Mouse (Mus musculus) cerebellum, adult 11 months (tissue): ENCODE results near the gene Cpeb4.

Source experiments
- DNase-seq: peaks from one replicate; pipeline ENCODE4 v3.0.0; 2022

The Cpeb4 gene

DNA sequence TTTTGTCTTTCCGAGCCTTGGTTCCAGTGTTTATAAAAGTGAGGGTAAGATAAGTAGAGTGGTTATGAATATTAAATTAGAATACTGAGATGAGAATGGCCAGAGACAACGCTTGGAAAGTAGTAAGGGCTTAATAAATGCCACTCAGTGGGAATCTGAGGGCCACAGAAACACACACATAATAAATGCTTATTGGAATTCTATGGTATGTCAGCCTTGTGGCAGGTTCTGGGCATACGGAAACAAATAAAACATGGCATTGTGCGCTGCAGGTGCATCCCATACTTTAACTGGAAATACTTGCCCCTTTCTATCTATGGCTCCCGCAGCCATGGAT is 24.6 kb upstream of the Cpeb4 start:
- DNase-seq = no peak

DNA sequence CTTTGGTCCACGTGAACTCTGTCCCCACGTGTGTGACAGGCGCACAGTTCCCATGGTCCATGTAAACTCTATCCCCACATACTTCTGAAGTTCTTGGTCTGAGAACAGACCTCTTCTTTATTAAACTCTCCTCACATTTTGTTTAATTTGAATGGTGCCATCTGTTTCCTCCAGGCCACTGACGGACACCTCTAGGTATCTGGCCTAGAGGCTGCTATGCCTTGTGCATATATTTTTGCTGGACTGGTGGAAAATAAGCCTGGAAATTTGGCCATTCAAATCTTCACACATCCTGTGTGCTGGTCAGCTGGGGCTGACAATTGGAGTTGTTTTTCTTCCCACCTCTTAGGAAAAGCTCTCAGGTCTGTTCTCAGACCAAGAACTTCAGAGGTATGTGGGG is 23.3 kb upstream of the Cpeb4 start:
- DNase-seq = no peak

DNA sequence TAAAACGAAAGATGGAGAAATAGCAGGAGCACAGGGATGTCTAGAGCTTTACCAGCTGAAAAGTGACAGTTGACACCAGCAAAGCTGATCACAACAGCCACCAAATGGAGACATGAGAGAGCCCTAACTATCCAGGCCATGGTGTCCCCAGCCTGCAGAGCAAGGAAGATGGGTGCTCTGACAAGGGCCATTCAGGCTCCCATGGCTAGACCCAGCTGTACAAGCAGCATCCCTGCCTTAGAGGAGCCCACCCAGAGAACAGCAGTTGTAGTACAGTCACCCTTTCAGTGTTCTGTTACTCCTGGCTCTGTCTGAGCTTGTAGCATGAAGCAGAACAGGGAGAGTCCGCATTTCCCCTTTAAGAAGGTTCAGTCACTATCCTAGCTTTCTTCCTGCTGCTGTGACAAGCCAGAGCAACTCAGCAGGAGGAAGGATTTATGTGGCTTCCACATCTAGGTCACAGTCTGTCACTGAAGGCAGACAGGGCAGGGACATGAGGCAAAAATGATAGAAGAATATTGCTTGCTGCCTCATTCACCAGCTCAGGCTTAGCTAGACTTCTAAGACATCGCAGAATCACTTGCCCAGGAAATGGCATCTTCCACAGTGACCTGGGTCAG is 21.7 kb upstream of the Cpeb4 start:
- peak; percentile 56 for DNase-seq

DNA sequence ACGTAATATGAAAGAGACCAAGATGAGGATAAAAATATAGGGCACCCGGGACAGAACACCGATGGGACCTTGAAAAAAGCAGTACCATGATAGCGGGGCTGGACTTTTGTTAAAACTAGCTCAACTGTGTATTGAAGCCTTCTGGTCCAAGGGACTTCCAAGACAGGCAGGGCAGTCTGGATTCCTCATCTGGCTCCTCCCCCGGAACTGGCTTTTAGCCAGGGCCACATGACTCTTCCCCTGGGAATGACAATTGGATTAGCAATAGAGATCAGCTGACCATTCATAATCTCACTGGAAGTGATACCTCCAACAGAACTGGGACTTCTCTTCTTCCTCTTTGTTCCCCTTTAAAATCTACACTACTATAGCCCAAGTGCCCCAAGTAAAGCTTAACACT is 21.0 kb upstream of the Cpeb4 start:
- DNase-seq = peak; percentile 51

DNA sequence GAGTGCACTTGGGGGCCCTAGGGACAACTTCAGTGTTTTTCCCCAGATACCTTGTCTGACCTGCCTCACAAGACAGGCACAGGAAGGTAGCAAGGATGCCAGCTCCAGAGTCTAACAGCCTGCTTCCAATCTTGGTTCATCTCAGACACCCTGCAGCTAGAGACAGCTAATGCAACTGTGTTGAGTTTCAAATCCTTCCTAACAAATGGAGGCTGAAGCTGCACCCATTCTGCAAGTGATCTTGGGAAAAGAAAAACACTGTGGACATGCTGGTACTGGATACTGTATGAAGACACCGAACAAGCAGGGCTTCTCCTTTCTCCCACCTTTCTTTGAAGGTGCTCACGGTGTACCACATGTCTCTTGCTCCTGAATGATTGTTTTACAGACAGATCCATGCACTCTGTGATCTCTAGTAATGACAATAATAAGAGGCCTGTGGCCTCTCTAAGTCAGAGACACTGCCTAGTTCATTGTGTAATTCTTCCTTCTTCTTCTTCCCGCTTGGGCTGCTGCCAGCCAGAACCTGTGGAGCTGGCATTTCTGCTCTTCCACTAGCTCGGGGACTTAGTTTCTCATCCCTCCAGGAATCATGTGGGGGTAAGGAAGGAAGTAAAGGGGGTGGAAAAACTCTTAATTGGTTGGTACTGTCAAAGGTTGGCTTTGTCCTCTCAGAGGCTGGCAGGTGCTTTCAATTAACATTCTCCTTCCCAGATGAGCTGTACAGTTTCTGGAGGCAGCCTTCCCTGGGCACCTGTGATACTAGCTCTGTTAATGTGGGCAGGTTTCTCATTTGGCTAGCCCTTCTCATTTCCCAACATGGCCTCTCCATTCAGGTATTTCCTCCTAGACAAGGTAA is 20.1 kb upstream of the Cpeb4 start:
- no peak for DNase-seq

DNA sequence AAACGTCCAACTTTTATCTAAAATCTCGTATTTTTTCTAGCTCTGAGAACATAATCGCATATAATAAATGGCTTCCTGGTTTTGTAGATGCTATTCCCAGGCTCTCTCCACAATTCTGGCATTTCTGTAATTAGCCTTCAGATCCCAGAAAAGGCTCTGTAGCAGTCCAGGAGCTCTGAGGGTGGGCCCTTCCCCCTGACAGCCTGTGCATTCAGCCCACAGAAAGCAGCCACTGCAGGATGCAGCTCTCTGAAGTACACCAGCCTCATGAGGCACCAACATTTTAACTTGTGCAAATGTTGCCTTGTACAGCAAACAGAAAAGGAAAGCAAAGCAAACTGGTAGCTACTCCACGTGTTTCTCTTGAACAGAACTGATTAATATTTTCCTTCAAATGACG is 17.1 kb upstream of the Cpeb4 start:
- DNase-seq = peak; percentile 0

DNA sequence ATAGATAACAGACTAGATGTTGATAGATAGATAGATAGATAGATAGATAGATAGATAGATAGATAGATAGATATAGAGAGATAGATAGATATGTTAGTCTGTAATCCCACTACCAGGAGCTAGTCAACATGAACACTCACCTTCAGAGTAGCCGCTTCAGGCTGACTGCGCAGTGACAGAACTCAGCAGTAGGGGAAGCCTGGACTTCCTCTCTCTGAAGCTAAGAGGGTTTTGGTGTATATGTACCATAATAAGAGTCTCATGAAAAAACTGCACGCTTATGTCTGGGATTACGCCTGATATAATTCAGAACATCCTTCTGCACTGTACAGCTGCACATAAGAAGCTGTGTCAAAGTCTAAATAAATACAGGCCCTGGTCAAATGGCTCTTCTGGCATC is 14.5 kb upstream of the Cpeb4 start:
- DNase-seq = no peak

DNA sequence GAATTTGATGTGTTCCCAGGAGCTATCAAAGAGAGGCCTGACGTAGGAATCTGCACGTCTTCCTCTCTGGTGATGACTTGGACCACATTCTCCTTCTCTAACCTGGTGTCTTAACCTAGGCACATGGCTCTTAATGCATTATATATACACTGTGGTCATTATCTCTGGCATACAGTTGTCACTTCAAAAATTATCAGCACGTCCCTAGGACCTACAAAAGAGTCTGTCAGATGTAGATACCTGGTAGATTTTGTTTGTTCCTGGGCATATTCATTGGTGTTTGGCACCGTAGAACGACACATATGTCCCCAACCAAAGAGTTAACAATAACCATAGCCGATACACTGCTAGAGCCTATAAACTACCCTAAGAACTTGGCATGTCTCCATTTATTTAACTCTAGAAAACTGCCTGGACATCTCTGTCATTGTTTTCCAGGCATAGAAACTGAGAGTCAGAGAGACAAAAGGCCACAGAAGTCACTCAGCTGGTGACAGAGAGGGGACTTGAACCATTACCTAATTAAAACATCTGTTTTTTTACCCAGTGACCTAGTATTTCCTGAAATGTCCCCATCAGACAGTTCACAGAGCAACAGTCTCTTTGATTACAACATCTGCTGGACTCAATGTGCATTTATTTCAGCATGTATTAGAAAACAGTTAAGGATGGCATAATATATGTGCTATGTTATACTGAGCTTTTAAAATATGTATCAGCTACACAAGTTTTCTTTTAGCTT is 10.7 kb upstream of the Cpeb4 start:
- DNase-seq = no peak

DNA sequence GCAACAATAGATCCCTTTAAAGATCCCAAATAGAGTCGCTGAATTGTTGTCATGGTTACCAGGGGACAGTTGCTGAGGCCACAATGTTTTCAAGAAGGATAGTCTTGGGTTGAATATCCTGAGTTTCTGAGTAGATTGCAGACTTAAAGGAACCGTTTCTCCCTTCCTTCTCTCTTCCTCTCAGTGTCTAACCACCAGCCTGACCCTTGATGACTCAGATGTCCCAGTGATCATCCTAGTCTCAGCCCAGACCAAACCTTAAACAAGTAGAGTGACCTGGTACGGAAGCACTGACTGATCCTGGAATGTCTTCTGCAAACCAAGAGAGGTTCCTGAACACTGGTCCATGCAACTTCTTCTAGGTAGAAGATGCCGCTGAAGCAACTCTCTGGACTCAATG is 4.0 kb upstream of the Cpeb4 start:
- no peak for DNase-seq

DNA sequence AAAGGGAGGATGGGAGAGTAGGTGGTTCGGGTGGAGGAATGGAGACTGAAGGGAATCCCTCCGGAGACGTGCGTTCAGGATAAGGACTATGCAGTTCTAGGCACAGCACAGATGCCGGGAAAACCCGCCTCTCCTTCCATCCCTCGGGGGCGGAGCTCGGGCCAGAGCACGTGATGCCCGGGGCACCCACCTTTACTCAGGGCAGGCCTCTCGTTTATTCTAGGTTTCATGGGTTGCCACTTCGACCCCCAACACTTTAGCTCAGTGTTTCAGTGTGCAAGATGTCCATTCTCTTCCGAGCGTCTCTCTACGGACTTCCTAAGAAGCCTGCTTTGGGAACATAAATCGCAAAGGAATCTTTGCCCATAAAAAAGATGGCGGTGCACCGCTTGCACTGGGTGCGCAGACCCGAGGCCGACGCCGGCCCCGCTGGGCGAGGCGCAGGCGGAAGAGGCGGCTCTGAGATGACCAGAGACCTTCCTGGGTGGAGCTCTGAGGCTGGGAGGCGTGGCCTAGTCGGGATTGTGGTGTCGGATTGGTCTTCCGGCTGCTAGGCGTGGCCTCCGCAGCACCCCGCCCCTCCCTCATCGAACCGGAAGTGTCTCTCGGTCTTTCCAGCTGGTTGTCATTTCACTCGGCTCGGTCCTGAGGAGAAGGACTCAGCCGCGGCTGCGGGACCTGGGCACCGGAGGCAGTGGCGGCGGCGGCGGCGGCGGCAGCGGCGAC is 1.6 kb upstream of the Cpeb4 start:
- DNase-seq = peak; percentile 100

DNA sequence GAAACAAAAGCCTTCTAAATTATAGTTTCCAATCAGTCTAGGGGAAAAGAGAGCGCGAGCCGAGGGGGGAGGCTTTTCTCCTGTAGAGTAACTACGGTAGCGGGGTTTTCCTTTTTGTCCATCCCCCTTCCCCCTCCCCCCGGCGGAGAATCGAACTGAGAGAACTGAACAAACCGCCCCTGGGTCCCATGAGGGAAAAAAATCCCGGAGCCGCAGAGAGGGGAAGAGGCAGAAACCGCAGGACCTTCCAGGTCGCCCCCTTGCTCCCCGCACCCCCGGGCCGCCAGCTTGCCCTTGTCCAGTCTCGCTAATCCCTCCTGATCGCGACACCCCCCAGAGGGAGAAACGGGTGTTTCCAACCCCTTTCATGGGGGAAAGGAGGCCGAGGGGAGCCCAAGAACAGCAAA is 873 bp upstream of the Cpeb4 start:
- peak; percentile 63 for DNase-seq

DNA sequence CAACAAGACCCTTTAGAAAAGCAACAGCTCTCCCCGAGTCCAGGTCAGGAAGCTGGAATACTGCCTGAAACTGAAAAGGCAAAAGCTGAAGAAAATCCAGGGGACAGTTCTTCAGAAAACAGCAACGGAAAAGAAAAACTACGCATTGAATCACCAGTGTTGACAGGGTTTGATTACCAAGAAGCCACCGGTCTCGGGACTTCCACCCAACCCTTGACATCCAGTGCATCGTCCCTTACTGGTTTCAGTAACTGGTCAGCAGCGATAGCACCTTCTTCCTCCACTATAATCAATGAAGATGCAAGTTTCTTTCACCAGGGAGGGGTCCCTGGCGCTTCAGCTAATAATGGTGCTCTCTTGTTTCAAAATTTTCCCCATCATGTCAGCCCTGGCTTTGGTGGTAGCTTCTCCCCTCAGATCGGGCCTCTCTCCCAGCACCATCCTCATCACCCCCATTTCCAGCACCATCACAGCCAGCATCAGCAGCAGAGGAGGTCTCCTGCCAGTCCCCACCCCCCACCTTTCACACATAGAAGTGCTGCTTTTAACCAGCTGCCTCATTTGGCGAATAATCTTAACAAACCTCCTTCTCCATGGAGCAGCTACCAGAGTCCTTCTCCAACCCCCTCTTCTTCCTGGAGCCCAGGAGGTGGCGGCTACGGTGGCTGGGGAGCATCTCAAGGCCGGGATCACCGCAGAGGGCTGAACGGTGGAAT is 693 bp downstream of the Cpeb4 start:
- DNase-seq = peak; percentile 35

DNA sequence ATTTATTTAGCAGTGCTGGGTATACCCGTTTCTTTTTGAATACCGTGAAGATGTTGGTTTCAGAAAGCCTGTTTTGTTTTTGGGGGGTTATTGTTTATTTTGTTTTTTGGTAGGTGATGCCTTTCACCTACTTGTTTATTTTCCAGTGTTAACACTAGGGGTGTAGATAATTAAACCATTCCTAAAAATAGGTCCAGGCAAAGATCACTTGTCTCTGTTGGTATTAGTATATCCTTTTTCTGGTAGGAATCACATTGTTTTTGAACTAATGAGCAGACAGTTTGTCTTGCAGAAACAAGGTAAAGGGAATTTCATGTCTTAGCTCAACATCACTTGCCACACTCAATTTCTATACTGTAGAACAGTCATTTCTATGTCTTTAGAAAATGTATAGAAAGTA is 2.1 kb downstream of the Cpeb4 start:
- no peak for DNase-seq

DNA sequence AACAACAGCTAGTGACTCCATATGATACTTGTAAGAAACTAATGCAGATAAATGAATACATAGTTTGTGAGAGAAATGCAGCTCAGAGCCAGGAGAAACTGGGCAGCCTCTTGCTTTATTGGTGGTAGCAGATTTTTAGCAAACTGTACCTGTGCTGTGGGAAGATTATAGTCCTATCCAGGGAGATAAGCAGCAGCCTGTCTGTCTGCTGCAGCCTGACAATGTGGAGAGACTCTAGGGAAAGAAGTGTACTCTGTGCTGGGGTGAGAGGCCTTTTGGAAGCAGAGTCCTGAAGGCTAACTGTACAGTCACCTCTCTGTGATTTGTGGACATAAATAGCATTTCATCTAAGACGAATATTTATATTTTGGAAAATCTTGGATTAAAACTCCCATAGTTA is 11.7 kb downstream of the Cpeb4 start:
- DNase-seq = no peak

DNA sequence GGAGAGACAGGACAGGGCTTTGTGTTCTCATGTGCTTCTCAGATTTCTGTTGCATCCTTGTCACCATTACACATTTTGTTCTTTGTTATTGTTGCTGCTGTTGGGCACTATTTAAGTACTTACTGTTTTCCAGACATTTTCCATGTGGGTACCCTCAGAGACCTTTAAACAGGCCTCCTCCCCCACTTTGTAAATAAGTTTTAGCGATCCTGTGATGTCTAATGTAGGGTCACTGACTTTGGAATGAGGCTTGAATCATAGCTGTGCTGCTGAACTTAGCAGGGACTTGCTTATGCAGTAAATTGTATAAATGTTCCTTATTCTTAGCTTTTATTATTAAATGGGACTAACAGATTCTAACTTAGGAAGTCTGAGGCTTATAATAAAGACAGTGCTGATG is 13.8 kb downstream of the Cpeb4 start:
- no peak for DNase-seq

DNA sequence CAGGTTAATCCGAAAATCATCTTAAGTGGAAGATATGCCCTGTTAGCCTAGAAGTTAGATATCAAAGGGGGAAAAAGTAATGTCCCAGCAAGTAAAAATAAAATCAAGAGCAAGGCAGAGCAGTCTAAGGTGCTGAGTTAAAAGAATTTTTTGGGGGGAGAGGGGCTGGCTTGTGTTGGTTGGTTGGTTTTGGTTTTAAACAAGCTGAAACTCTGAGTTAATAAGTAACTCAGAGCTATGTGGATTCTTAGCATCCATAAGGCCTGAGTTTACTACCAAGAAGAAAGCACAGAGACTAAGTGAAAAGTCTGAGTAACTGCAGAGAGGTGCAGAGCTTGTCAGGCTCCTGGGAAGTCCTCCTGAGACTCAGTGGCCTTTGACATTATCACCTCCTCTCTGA is 16.2 kb downstream of the Cpeb4 start:
- no peak for DNase-seq

DNA sequence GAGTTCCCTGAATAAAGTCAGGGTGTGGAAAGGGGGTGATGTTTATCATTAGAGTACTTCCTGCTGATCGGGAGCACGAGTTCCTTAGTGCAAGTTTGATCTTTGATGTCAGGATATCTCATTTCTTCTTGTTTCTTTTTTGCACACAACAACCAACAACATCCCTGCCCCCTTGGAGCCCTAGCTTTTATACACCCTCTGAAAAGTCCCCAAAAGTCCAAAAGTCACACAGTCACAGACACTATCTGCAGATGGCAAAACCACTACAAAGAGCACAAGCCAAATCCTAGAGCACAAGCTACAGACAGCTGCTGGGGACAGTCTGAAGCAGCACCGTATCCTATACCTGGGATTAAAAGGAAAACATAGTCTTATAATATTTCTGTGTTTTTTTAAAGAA is 20.1 kb downstream of the Cpeb4 start:
- no peak for DNase-seq

DNA sequence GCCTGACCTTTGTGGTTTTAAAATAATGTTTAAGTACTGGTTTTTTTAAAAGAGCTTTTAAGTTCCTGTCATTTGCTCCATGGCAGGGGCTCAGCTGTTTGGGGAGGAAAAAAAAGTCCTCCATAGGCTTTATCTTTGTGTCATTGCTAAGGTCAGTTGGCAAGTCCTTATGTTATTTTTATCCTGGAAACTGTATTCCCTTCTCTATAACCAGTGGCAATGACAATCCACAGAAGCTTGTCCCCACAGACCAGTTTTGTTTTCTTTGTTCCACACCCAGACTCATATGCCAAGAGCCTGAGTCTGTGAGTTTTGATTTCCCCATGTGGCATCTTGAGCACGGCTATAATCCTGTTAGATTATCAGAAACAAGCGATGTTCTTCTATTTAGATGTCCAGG is 21.6 kb downstream of the Cpeb4 start:
- DNase-seq = no peak

DNA sequence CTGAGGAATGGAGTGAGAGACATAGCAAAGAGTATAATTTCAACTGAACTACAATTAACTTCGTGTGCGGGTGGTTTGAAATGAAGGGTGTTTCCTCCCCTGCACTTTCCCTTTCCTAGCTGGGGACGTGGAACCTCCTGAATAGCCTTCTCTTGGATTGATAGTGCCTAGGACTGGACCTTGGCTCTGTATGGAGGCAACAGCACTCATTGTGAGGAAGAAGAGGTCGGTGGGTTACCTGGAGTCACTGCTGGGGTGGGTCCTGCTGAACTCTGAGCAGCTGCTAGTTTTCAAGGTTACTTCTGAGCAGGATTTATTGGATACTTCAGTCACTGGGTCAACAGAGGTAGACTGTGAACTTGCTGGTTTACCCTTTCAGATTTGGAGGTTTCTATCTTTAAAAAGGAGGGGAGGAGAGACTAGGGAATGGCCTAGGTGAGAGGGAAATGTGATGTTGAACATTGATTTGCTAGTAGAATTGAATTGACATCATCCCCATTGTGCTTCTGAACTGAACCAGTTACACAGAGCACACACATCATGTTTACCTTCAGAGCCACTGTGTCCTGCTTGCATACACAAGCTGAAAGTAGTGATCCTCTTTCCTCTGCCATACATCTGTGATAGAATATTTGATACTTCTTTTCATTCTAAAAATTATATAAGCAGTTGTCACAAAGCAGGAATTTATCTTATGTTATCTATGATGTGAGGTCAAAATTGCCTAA is 24.2 kb downstream of the Cpeb4 start:
- no peak for DNase-seq

DNA sequence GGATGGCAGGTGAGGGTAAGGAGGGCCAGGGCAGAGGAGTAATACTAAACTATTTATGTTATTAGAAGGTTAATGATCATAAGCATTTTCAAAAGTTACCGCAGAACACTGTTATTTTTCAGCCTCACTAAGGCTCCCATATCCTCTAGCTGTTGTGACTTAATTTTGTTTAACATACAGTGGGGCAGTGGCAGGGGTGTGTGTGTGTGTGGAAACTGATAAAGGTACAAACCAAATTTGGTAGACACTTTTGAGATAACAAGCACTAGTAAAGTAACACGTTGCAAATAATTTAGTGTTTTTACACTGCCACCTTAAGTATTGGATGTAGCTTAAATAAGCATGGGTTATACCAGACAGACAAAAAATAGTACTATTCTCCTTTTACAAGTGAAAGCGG is 24.9 kb downstream of the Cpeb4 start:
- no peak for DNase-seq

DNA sequence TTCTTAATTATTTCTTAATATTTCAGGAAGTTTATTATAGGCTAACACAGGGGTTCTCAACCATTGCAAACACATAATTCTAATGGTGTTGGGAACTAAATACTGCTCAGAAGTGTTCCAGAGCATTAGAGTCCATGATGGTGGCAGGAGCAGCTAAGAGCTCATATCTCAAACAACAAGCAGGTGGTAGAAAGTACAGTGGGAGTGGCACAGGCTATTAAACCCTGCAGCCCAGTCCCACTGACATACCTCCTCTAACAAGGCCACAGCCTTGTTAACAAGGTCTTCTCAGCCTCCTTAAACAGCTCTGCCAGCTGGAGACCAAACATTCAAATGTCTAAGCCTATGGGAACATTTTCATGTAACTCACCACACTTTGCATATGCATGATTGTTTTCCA is 27.2 kb downstream of the Cpeb4 start:
- DNase-seq = no peak

DNA sequence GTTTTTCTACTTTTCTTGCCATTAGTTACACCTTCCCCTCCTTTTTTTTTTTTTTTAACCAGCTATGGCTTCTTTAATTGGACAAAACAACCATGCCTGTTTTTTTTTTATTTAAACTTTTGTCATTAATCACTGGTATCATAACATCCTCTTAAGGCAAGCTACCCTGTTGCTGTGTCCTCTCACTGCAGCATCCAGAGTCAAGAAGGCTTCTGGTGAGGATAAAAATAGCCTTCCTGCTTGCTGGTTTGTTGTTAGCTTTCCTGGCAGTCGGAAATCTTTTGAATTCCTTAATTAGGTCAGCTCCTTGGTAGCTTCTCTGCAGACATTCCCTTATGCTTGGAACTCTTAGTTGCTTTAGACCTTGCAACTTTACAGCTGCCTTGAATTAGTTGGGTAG is 28.7 kb downstream of the Cpeb4 start:
- DNase-seq = no peak
